ENCODE assay signal across 20 mouse cellular contexts in genomic region chr8:105315073-105315769, GRCm38 (mm10). TPM values are rescaled to one million over a fixed set of nuclear protein-coding genes. Genes with fewer than 3 reads are reported as not detected.
DNase-seq lines count a peak whose midpoint lies in the region; ATAC-seq and TF ChIP-seq lines count a peak whose summit lies in the region.
"Had no signal": no experiment of that assay in that cellular context is flagged by ENCODE, and none has a peak within 500 bp of the region (broad histone marks: within the 10 kb centered on the region; RNA-seq: fewer than 3 reads in every experiment).

No protein-coding gene starts in this region.

- H3K36me3 ChIP-seq in heart, embryonic 13.5 days = peaks cover 95% of the 10 kb centered on the region
- H3K36me3 ChIP-seq in lung, embryonic 14.5 days (ENCODE audit: insufficient read depth) = peaks cover 67% of the 10 kb centered on the region

- DNase-seq in heart, adult 8-10 months (ENCODE audit: low spot score) = no peak
- DNase-seq in lung, embryonic 14.5 days = no peak
- no peak for DNase-seq in lung, postnatal 25 days (ENCODE audit: low spot score)
- peak; percentile 57 for DNase-seq in cerebellum, adult 8-10 months
- DNase-seq in cerebellum, postnatal 36 days = peak; percentile 52 to 57
- DNase-seq in B cell, adult 2 months = no peak
- DNase-seq: adrenal gland, adult 8-10 months; embryo, embryonic 11 days; forebrain, postnatal 0 days; right cerebral cortex, postnatal 14 days; spleen, adult 18-20 months; thymus, adult 18-20 months had no signal

- H3K9ac ChIP-seq in heart, embryonic 13.5 days = peak overlapping the region; percentile 29
- no peak overlapping the region for H3K9ac ChIP-seq in lung, embryonic 14.5 days
- H3K9ac ChIP-seq: forebrain, postnatal 0 days; heart, embryonic 12.5 days; limb, embryonic 12.5 days; midbrain, embryonic 13.5 days had no signal

- no peak overlapping the region for H3K4me2 ChIP-seq in heart, embryonic 13.5 days
- H3K4me2 ChIP-seq in lung, embryonic 14.5 days = no peak overlapping the region
- H3K4me2 ChIP-seq: heart, embryonic 12.5 days; limb, embryonic 12.5 days; midbrain, embryonic 13.5 days had no signal

- H3K4me1 ChIP-seq in heart, embryonic 13.5 days = peaks cover 45% of the 10 kb centered on the region
- no peaks in the 10 kb centered on the region for H3K4me1 ChIP-seq in lung, embryonic 14.5 days (ENCODE audit: insufficient read depth)
- H3K4me1 ChIP-seq: limb, embryonic 12.5 days; midbrain, embryonic 13.5 days had no signal

- no peak overlapping the region for H3K4me3 ChIP-seq in heart, embryonic 13.5 days
- H3K4me3 ChIP-seq in lung, embryonic 14.5 days (ENCODE audit: low read depth, low read length) = no peak overlapping the region
- H3K4me3 ChIP-seq: forebrain, embryonic 10.5 days; heart, embryonic 12.5 days; limb, embryonic 12.5 days; midbrain, embryonic 13.5 days had no signal

- 0 out of 2 replicates have a peak overlapping the region, but pooled peaks have one; percentile 20 for H3K27ac ChIP-seq in heart, embryonic 13.5 days (replicated peaks)
- H3K27ac ChIP-seq in lung, embryonic 14.5 days (ENCODE audit: low read depth) = no peak overlapping the region
- H3K27ac ChIP-seq: forebrain, embryonic 10.5 days; limb, embryonic 12.5 days; macrophage; midbrain, embryonic 13.5 days had no signal

- 77% methylated on average over 18 of the region's 18 CpGs for WGBS in heart, embryonic 13.5 days
- 82% methylated on average over 18 of the region's 18 CpGs for WGBS in lung, embryonic 14.5 days

- H3K27me3 ChIP-seq in heart, embryonic 13.5 days (replicated peaks) = no peaks in the 10 kb centered on the region
- no peaks in the 10 kb centered on the region for H3K27me3 ChIP-seq in lung, embryonic 14.5 days (ENCODE audit: insufficient read depth, low read length)
- H3K27me3 ChIP-seq: heart, embryonic 12.5 days; limb, embryonic 12.5 days; midbrain, embryonic 13.5 days had no signal

- TF ChIP-seq CTCF in lung, embryonic 14.5 days (IDR thresholded peaks at IDR 0.05; ENCODE audit: low read depth) = no peak

- no peak for ATAC-seq in heart, embryonic 13.5 days (ENCODE audit: extremely low read depth, insufficient number of reproducible peaks, low FRiP score, low TSS enrichment)
- peak; percentile 32; the same call in 1 of the 2 replicates for ATAC-seq in lung, embryonic 14.5 days (ENCODE audit: insufficient read depth)
- ATAC-seq: forebrain, postnatal 0 days; hindbrain, embryonic 16.5 days; intestine, postnatal 0 days; midbrain, embryonic 13.5 days had no signal

- H3K9me3 ChIP-seq in heart, embryonic 13.5 days = no peaks in the 10 kb centered on the region
- H3K9me3 ChIP-seq in lung, embryonic 14.5 days (ENCODE audit: low read depth, low read length) = no peaks in the 10 kb centered on the region
- H3K9me3 ChIP-seq: forebrain, embryonic 10.5 days; heart, embryonic 12.5 days; limb, embryonic 12.5 days; midbrain, embryonic 13.5 days had no signal

RNA-seq across cellular contexts. Expression of gene Elmo3, which starts 9.8 kb away (rescaled TPM):
- polyA plus RNA-seq in heart, embryonic 13.5 days (2015; fragmentation: Nextera tagmentation; extraction: Ambion mirVana) = 2.3 and 2.6 TPM in 2 replicates
- total RNA-seq in heart, adult 8-10 months (2022) = 1 to 10 TPM in 3 of 4 experiments, under 1 TPM in 1; 0.75 to 1.8 (median 1.3) TPM
- 5.2 and 8.0 TPM in 2 replicates for polyA plus RNA-seq in lung, embryonic 14.5 days (2014; fragmentation: Nextera tagmentation; extraction: Ambion mirVana)

RNA-seq across cellular contexts. Expression of gene Lrrc29, which starts 10.9 kb away (rescaled TPM):
- 0.96 and 1.2 TPM in 2 replicates for polyA plus RNA-seq in heart, embryonic 13.5 days (2015; fragmentation: Nextera tagmentation; extraction: Ambion mirVana)
- total RNA-seq in heart, adult 8-10 months (2022) = 1 to 10 TPM in 2 of 4 experiments, under 1 TPM in 2; 0.69 to 1.8 (median 1.1) TPM
- polyA plus RNA-seq in lung, embryonic 14.5 days (2014; fragmentation: Nextera tagmentation; extraction: Ambion mirVana) = 2.7 and 3.1 TPM in 2 replicates

RNA-seq across cellular contexts. Expression of gene Tmem208, which starts 10.9 kb away (rescaled TPM):
- polyA plus RNA-seq in heart, embryonic 13.5 days (2015; fragmentation: Nextera tagmentation; extraction: Ambion mirVana) = 75.9 and 92.9 TPM in 2 replicates
- total RNA-seq in heart, adult 8-10 months (2022) = 10 to 100 TPM; 23.9 to 28.1 (median 26.0) TPM
- polyA plus RNA-seq in lung, embryonic 14.5 days (2014; fragmentation: Nextera tagmentation; extraction: Ambion mirVana) = 108 and 115 TPM in 2 replicates

RNA-seq across cellular contexts. Expression of gene E2f4, which starts 17.8 kb away (rescaled TPM):
- 58.7 and 59.3 TPM in 2 replicates for polyA plus RNA-seq in heart, embryonic 13.5 days (2015; fragmentation: Nextera tagmentation; extraction: Ambion mirVana)
- total RNA-seq in heart, adult 8-10 months (2022) = 10 to 100 TPM; 18.7 to 21.9 (median 21.4) TPM
- 102 and 112 TPM in 2 replicates for polyA plus RNA-seq in lung, embryonic 14.5 days (2014; fragmentation: Nextera tagmentation; extraction: Ambion mirVana)

RNA-seq across cellular contexts. Expression of gene Exoc3l, which starts 19.3 kb away (rescaled TPM):
- polyA plus RNA-seq in heart, embryonic 13.5 days (2015; fragmentation: Nextera tagmentation; extraction: Ambion mirVana) = 15.5 and 15.9 TPM in 2 replicates
- 1 to 10 TPM; 3.6 to 6.2 (median 4.8) TPM for total RNA-seq in heart, adult 8-10 months (2022)
- polyA plus RNA-seq in lung, embryonic 14.5 days (2014; fragmentation: Nextera tagmentation; extraction: Ambion mirVana) = 31.9 and 33.3 TPM in 2 replicates
- polyA plus RNA-seq: macrophage had no signal

Comparison
In these comparisons a context has a peak if more than half of its experiments do, and no peak if none do; other contexts are left out.
1. DNase-seq: peak in cerebellum, adult 8-10 months (single experiment) and cerebellum, postnatal 36 days (2 of 2); none in heart, adult 8-10 months (single experiment), lung, embryonic 14.5 days (single experiment), lung, postnatal 25 days (single experiment) and B cell, adult 2 months (0 of 2).